8 mouse cellular contexts compared by ENCODE assay signal in genomic region chr19:8887585-8888463, GRCm38 (mm10). TPM values are rescaled to one million over a fixed set of nuclear protein-coding genes. Genes with fewer than 3 reads are reported as not detected.
DNase-seq lines count a peak whose midpoint lies in the region; ATAC-seq lines count a peak whose summit lies in the region.

No protein-coding gene starts in this region.

- peak overlapping the region; percentile 85 for H3K27ac ChIP-seq in heart, embryonic 16.5 days (ENCODE audit: low read length)
- H3K27ac ChIP-seq in hindbrain, embryonic 11.5 days (ENCODE audit: low read depth, low read length): peak overlapping the region; percentile 80
- peak overlapping the region; percentile 37; the same call in 1 of the 2 replicates for H3K27ac ChIP-seq in midbrain, embryonic 11.5 days (ENCODE audit: low read depth, low read length)

- H3K4me3 ChIP-seq in heart, embryonic 16.5 days (ENCODE audit: low read length): peak overlapping the region; percentile 77
- peak overlapping the region; percentile 64 for H3K4me3 ChIP-seq in hindbrain, embryonic 11.5 days (ENCODE audit: low read depth, low read length)
- peak overlapping the region; percentile 59 for H3K4me3 ChIP-seq in midbrain, embryonic 11.5 days (ENCODE audit: low read depth, low read length)

- intact Hi-C loops in left cerebral cortex, postnatal 25 days (cut with DNase I): loop anchor here (5.0 kb wide), 1 partner anchor 46 kb away; no protein-coding TSS in a partner anchor

- peak overlapping the region; percentile 86 for H3K9ac ChIP-seq in heart, embryonic 16.5 days (ENCODE audit: low read length)
- H3K9ac ChIP-seq in hindbrain, embryonic 11.5 days (ENCODE audit: low read depth, low read length): peak overlapping the region; percentile 83
- peak overlapping the region; percentile 93 for H3K9ac ChIP-seq in midbrain, embryonic 11.5 days (ENCODE audit: low read length)

- peaks cover 5% of the 10 kb centered on the region; the same call in 1 of the 2 replicates for H3K36me3 ChIP-seq in heart, embryonic 16.5 days (ENCODE audit: control insufficient read depth, insufficient read depth)
- no peaks in the 10 kb centered on the region for H3K36me3 ChIP-seq in hindbrain, embryonic 11.5 days (ENCODE audit: control insufficient read depth, insufficient read depth, low read length)
- peaks cover 2% of the 10 kb centered on the region; the same call in 1 of the 2 replicates for H3K36me3 ChIP-seq in midbrain, embryonic 11.5 days (ENCODE audit: control insufficient read depth, insufficient read depth, low read length)

- WGBS in heart, embryonic 16.5 days: 20% methylated on average over 19 of the region's 19 CpGs
- WGBS in hindbrain, embryonic 11.5 days: 16% methylated on average over 19 of the region's 19 CpGs
- 13% methylated on average over 19 of the region's 19 CpGs for WGBS in midbrain, embryonic 11.5 days

- no peak for ATAC-seq in heart, embryonic 16.5 days (replicated peaks; ENCODE audit: extremely low read depth, insufficient read depth, low FRiP score)
- no peak for ATAC-seq in hindbrain, embryonic 11.5 days (ENCODE audit: low FRiP score)
- ATAC-seq in midbrain, embryonic 11.5 days (ENCODE audit: low FRiP score): no peak

- no peak for DNase-seq in heart, adult 18-20 months
- peak; percentile 40 for DNase-seq in NIH3T3 (ENCODE audit: low read depth)
- DNase-seq in hindbrain, embryonic 11.5 days (ENCODE audit: low spot score): peak; percentile 18
- peak; percentile 90 for DNase-seq in midbrain, embryonic 11.5 days (ENCODE audit: low spot score, missing footprints)
- no peak for DNase-seq in left cerebral cortex, postnatal 25 days (ENCODE audit: low spot score in 2 of 2)
- no peak for DNase-seq in adrenal gland, postnatal 36 days
- DNase-seq in gastrocnemius, postnatal 10 days: no peak

- no peaks in the 10 kb centered on the region for H3K9me3 ChIP-seq in heart, embryonic 16.5 days (replicated peaks; ENCODE audit: control insufficient read depth, low read length)
- no peaks in the 10 kb centered on the region for H3K9me3 ChIP-seq in hindbrain, embryonic 11.5 days (ENCODE audit: control insufficient read depth, low read length)
- H3K9me3 ChIP-seq in midbrain, embryonic 11.5 days (ENCODE audit: control insufficient read depth, low read length): no peaks in the 10 kb centered on the region

- H3K4me1 ChIP-seq in heart, embryonic 16.5 days (ENCODE audit: control insufficient read depth, insufficient read depth, low read length): peaks cover 15% of the 10 kb centered on the region
- peaks cover 3% of the 10 kb centered on the region for H3K4me1 ChIP-seq in hindbrain, embryonic 11.5 days (replicated peaks; ENCODE audit: control insufficient read depth, insufficient read depth, low read length)
- peaks cover 10% of the 10 kb centered on the region for H3K4me1 ChIP-seq in midbrain, embryonic 11.5 days (ENCODE audit: control insufficient read depth, insufficient read depth, low read length)

- H3K27me3 ChIP-seq in heart, embryonic 16.5 days (ENCODE audit: control insufficient read depth, insufficient read depth, low read length): no peaks in the 10 kb centered on the region
- H3K27me3 ChIP-seq in hindbrain, embryonic 11.5 days (ENCODE audit: control insufficient read depth, insufficient read depth, low read length): no peaks in the 10 kb centered on the region
- no peaks in the 10 kb centered on the region for H3K27me3 ChIP-seq in midbrain, embryonic 11.5 days (ENCODE audit: control insufficient read depth, insufficient read depth, low read length)

- H3K4me2 ChIP-seq in heart, embryonic 16.5 days (ENCODE audit: low read depth, low read length): peak overlapping the region; percentile 82
- H3K4me2 ChIP-seq in hindbrain, embryonic 11.5 days (replicated peaks; ENCODE audit: low read depth, low read length): peak overlapping the region; percentile 47
- H3K4me2 ChIP-seq in midbrain, embryonic 11.5 days: peak overlapping the region; percentile 88

RNA-seq across cellular contexts. Expression of gene 1810009A15Rik, which starts 0.8 kb away (rescaled TPM):
- 39.7 and 54.5 TPM in 2 replicates for polyA plus RNA-seq in heart, embryonic 16.5 days (2015; fragmentation: Nextera tagmentation; extraction: Ambion mirVana)
- total RNA-seq in heart, adult 18-20 months (2021): 10 to 100 TPM; 19.1 to 20.1 TPM
- polyA plus RNA-seq in hindbrain, embryonic 11.5 days (2014; fragmentation: Nextera tagmentation; extraction: Ambion mirVana): 107 and 112 TPM in 2 replicates
- polyA plus RNA-seq in midbrain, embryonic 11.5 days (2014; fragmentation: Nextera tagmentation; extraction: Ambion mirVana): 115 and 116 TPM in 2 replicates
- 10 to 100 TPM; 21.4 to 23.9 TPM for total RNA-seq in left cerebral cortex, postnatal 25 days (2021)
- 10 to 100 TPM; 49.6 to 50.3 TPM for total RNA-seq in adrenal gland, postnatal 36 days (2021)
- 10 to 100 TPM; 25.6 to 29.6 TPM for total RNA-seq in gastrocnemius, postnatal 10 days (2021)

RNA-seq across cellular contexts. Expression of gene Gm49416, which starts 0.9 kb away (rescaled TPM):
- not detected in 2 replicates for polyA plus RNA-seq in heart, embryonic 16.5 days (2015; fragmentation: Nextera tagmentation; extraction: Ambion mirVana)
- 1 to 10 TPM in 1 of 2 experiments, not detected in 1; 3.4 TPM for total RNA-seq in heart, adult 18-20 months (2021)
- not detected in 2 replicates for polyA plus RNA-seq in hindbrain, embryonic 11.5 days (2014; fragmentation: Nextera tagmentation; extraction: Ambion mirVana)
- polyA plus RNA-seq in midbrain, embryonic 11.5 days (2014; fragmentation: Nextera tagmentation; extraction: Ambion mirVana): not detected in 2 replicates
- total RNA-seq in left cerebral cortex, postnatal 25 days (2021): 1 to 10 TPM; 2.4 to 3.3 TPM
- 1 to 10 TPM; 1.0 to 4.2 TPM for total RNA-seq in adrenal gland, postnatal 36 days (2021)
- total RNA-seq in gastrocnemius, postnatal 10 days (2021): 1 to 10 TPM in 1 of 2 experiments, not detected in 1; 3.3 TPM

RNA-seq across cellular contexts. Expression of gene Gm49403, which starts 4.1 kb away (rescaled TPM):
- not detected in 2 replicates for polyA plus RNA-seq in heart, embryonic 16.5 days (2015; fragmentation: Nextera tagmentation; extraction: Ambion mirVana)
- not detected for total RNA-seq in heart, adult 18-20 months (2021)
- polyA plus RNA-seq in hindbrain, embryonic 11.5 days (2014; fragmentation: Nextera tagmentation; extraction: Ambion mirVana): not detected in 2 replicates
- not detected in 2 replicates for polyA plus RNA-seq in midbrain, embryonic 11.5 days (2014; fragmentation: Nextera tagmentation; extraction: Ambion mirVana)
- total RNA-seq in left cerebral cortex, postnatal 25 days (2021): not detected
- total RNA-seq in adrenal gland, postnatal 36 days (2021): not detected
- not detected for total RNA-seq in gastrocnemius, postnatal 10 days (2021)

RNA-seq across cellular contexts. Expression of gene Lbhd1, which starts 4.3 kb away (rescaled TPM):
- polyA plus RNA-seq in heart, embryonic 16.5 days (2015; fragmentation: Nextera tagmentation; extraction: Ambion mirVana): 25.2 and 42.5 TPM in 2 replicates
- 1 to 10 TPM; 1.6 to 3.8 TPM for total RNA-seq in heart, adult 18-20 months (2021)
- 89.6 and 103 TPM in 2 replicates for polyA plus RNA-seq in hindbrain, embryonic 11.5 days (2014; fragmentation: Nextera tagmentation; extraction: Ambion mirVana)
- polyA plus RNA-seq in midbrain, embryonic 11.5 days (2014; fragmentation: Nextera tagmentation; extraction: Ambion mirVana): 109 and 123 TPM in 2 replicates
- 1 to 10 TPM; 5.4 to 7.2 TPM for total RNA-seq in left cerebral cortex, postnatal 25 days (2021)
- 10 to 100 TPM in 1 of 2 experiments, 1 to 10 TPM in 1; 5.3 to 17.6 TPM for total RNA-seq in adrenal gland, postnatal 36 days (2021)
- 10 to 100 TPM in 1 of 2 experiments, 1 to 10 TPM in 1; 7.2 to 11.8 TPM for total RNA-seq in gastrocnemius, postnatal 10 days (2021)

RNA-seq across cellular contexts. Expression of gene Ints5, which starts 5.0 kb away (rescaled TPM):
- 24.8 and 27.6 TPM in 2 replicates for polyA plus RNA-seq in heart, embryonic 16.5 days (2015; fragmentation: Nextera tagmentation; extraction: Ambion mirVana)
- total RNA-seq in heart, adult 18-20 months (2021): 10 to 100 TPM; 11.2 to 11.5 TPM
- polyA plus RNA-seq in hindbrain, embryonic 11.5 days (2014; fragmentation: Nextera tagmentation; extraction: Ambion mirVana): 26.1 and 32.1 TPM in 2 replicates
- 29.7 and 33.3 TPM in 2 replicates for polyA plus RNA-seq in midbrain, embryonic 11.5 days (2014; fragmentation: Nextera tagmentation; extraction: Ambion mirVana)
- 10 to 100 TPM; 22.6 to 24.3 TPM for total RNA-seq in left cerebral cortex, postnatal 25 days (2021)
- total RNA-seq in adrenal gland, postnatal 36 days (2021): 10 to 100 TPM; 23.7 to 25.8 TPM
- 10 to 100 TPM; 10.7 to 14.6 TPM for total RNA-seq in gastrocnemius, postnatal 10 days (2021)

Comparison
In these comparisons a context has a peak if more than half of its experiments do, and no peak if none do; other contexts are left out.
1. DNase-seq: peak in NIH3T3 (single experiment), hindbrain, embryonic 11.5 days (single experiment) and midbrain, embryonic 11.5 days (single experiment); none in heart, adult 18-20 months (0 of 2), left cerebral cortex, postnatal 25 days (0 of 2), adrenal gland, postnatal 36 days (0 of 2) and gastrocnemius, postnatal 10 days (single experiment).
2. Peak in every context shown above with its lines, with median percentiles within 50 percentile points of each other: H3K27ac ChIP-seq, H3K4me2 ChIP-seq, H3K4me3 ChIP-seq and H3K9ac ChIP-seq.